ENCODE assay signal across 19 mouse cellular contexts in the genomic region with DNA sequence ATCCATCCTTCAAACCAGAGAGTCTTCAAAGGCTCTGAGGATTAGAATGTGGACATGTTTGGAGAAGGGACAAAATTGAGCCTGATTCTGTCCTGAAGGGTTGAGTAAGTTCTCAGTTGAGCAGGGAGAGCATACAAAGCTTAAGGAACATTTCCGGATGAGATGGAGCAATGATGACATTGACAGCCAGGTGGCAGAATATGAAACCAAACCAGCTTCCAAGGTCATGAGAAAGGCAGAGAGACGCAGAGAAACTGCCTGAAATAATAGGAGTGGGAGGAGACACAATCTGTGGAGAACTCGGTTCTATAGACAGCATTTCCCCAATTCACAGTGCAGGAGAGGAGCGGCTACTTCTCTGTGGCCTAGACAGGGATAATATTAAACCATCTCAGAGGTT.
A peak's percentile ranks its signal among the peaks of the same experiment; 100 is the strongest.
DNase-seq lines count a peak whose midpoint lies in the region; ATAC-seq and TF ChIP-seq lines count a peak whose summit lies in the region.
"Had no signal": no experiment of that assay in that cellular context is flagged by ENCODE, and none has a peak within 500 bp of the region (broad histone marks: within the 10 kb centered on the region; RNA-seq: fewer than 3 reads in every experiment).

No protein-coding gene starts in this region.

- TF ChIP-seq CTCF in heart, postnatal 0 days (IDR thresholded peaks at IDR 0.05; ENCODE audit: low read depth) = peak; percentile 23
- TF ChIP-seq CTCF in lung, postnatal 0 days (IDR thresholded peaks at IDR 0.05) = peak; percentile 18; the same call in 1 of the 2 replicates
- peak; percentile 8; the same call in 1 of the 2 replicates for TF ChIP-seq CTCF in brain, embryonic 14.5 days (IDR thresholded peaks at IDR 0.05; ENCODE audit: borderline replicate concordance, extremely low read depth, insufficient read depth, insufficient read length)

- no peaks in the 10 kb centered on the region for H3K36me3 ChIP-seq in heart, postnatal 0 days (replicated peaks; ENCODE audit: control insufficient read depth, insufficient read depth, low read length)
- no peaks in the 10 kb centered on the region for H3K36me3 ChIP-seq in heart, embryonic 12.5 days
- no peaks in the 10 kb centered on the region for H3K36me3 ChIP-seq in lung, postnatal 0 days (ENCODE audit: insufficient read depth, low read length)
- H3K36me3 ChIP-seq: heart, embryonic 10.5 days; hindbrain, embryonic 13.5 days; limb, embryonic 15.5 days; neural tube, embryonic 12.5 days had no signal

- 50% methylated on average over 4 of the region's 4 CpGs for WGBS in heart, postnatal 0 days
- WGBS in heart, embryonic 12.5 days = 57% methylated on average over 4 of the region's 4 CpGs
- 46% methylated on average over 4 of the region's 4 CpGs for WGBS in lung, postnatal 0 days

- no peak for TF ChIP-seq POLR2A in brain, embryonic 14.5 days (IDR thresholded peaks at IDR 0.05; ENCODE audit: borderline replicate concordance, extremely low read depth, insufficient read depth, insufficient read length, poor library complexity, severe bottlenecking)

- no peaks in the 10 kb centered on the region for H3K27me3 ChIP-seq in heart, postnatal 0 days (ENCODE audit: control insufficient read depth, insufficient read depth, low read length)
- H3K27me3 ChIP-seq in heart, embryonic 12.5 days (replicated peaks) = no peaks in the 10 kb centered on the region
- no peaks in the 10 kb centered on the region for H3K27me3 ChIP-seq in lung, postnatal 0 days (replicated peaks; ENCODE audit: insufficient read depth, low read length)
- H3K27me3 ChIP-seq: forebrain, embryonic 13.5 days; hindbrain, embryonic 13.5 days; limb, embryonic 15.5 days; neural tube, embryonic 12.5 days had no signal

- TF ChIP-seq EP300 in heart, postnatal 0 days (IDR thresholded peaks at IDR 0.05; ENCODE audit: low read depth) = no peak
- no peak for TF ChIP-seq EP300 in lung, postnatal 0 days (IDR thresholded peaks at IDR 0.05)

- H3K9me3 ChIP-seq in heart, postnatal 0 days (replicated peaks; ENCODE audit: control insufficient read depth, low read length) = no peaks in the 10 kb centered on the region
- H3K9me3 ChIP-seq in heart, embryonic 12.5 days (replicated peaks) = no peaks in the 10 kb centered on the region
- no peaks in the 10 kb centered on the region for H3K9me3 ChIP-seq in lung, postnatal 0 days (ENCODE audit: low read length)
- H3K9me3 ChIP-seq: forebrain, embryonic 13.5 days; heart, embryonic 10.5 days; hindbrain, embryonic 13.5 days; limb, embryonic 15.5 days; neural tube, embryonic 12.5 days had no signal

- no peak overlapping the region for H3K9ac ChIP-seq in heart, postnatal 0 days (replicated peaks; ENCODE audit: low read depth, low read length)
- no peak overlapping the region for H3K9ac ChIP-seq in heart, embryonic 12.5 days
- H3K9ac ChIP-seq in lung, postnatal 0 days (replicated peaks; ENCODE audit: low read depth) = no peak overlapping the region
- H3K9ac ChIP-seq: forebrain, embryonic 13.5 days; hindbrain, embryonic 13.5 days; limb, embryonic 15.5 days; neural tube, embryonic 12.5 days had no signal

- no peak overlapping the region for H3K4me3 ChIP-seq in heart, postnatal 0 days (ENCODE audit: low read depth, low read length)
- no peak overlapping the region for H3K4me3 ChIP-seq in heart, embryonic 12.5 days
- H3K4me3 ChIP-seq in lung, postnatal 0 days (ENCODE audit: low read depth, low read length) = no peak overlapping the region
- H3K4me3 ChIP-seq: forebrain, embryonic 13.5 days; heart, embryonic 10.5 days; hindbrain, embryonic 13.5 days; limb, embryonic 15.5 days; neural tube, embryonic 12.5 days had no signal

- no peak overlapping the region for H3K4me2 ChIP-seq in heart, postnatal 0 days (ENCODE audit: low read depth, low read length)
- no peak overlapping the region for H3K4me2 ChIP-seq in heart, embryonic 12.5 days
- no peak overlapping the region for H3K4me2 ChIP-seq in lung, postnatal 0 days (replicated peaks; ENCODE audit: low read depth, low read length)
- H3K4me2 ChIP-seq: forebrain, embryonic 13.5 days; hindbrain, embryonic 13.5 days; limb, embryonic 15.5 days; neural tube, embryonic 12.5 days had no signal

- H3K27ac ChIP-seq in heart, postnatal 0 days (ENCODE audit: low read depth) = no peak overlapping the region
- H3K27ac ChIP-seq in heart, embryonic 12.5 days (ENCODE audit: poor library complexity, severe bottlenecking) = no peak overlapping the region
- H3K27ac ChIP-seq in lung, postnatal 0 days (ENCODE audit: low read length) = no peak overlapping the region
- H3K27ac ChIP-seq: forebrain, embryonic 13.5 days; heart, embryonic 10.5 days; hindbrain, embryonic 13.5 days; limb, embryonic 15.5 days; neural tube, embryonic 12.5 days had no signal

- ATAC-seq in heart, postnatal 0 days (ENCODE audit: insufficient read depth, low read depth) = no peak
- no peak for ATAC-seq in heart, embryonic 12.5 days (ENCODE audit: insufficient number of reproducible peaks, low FRiP score)
- no peak for ATAC-seq in lung, postnatal 0 days
- no peak for ATAC-seq in monocyte, adult 5-6 weeks (replicated peaks; ENCODE audit: insufficient number of reproducible peaks, low FRiP score, low TSS enrichment, poor library complexity, severe bottlenecking)
- ATAC-seq: forebrain, embryonic 13.5 days had no signal

- no peak for DNase-seq in heart, postnatal 0 days (ENCODE audit: low spot score)
- no peak for DNase-seq in lung, postnatal 0 days (ENCODE audit: low spot score)
- no peak for DNase-seq in lung, postnatal 4 days
- DNase-seq in Muller cell, postnatal 12 days (ENCODE audit: inconsistent ontology term) = peak; percentile 4
- DNase-seq in brain, embryonic 14.5 days (ENCODE audit: low read depth) = peak; percentile 32
- no peak for DNase-seq in liver
- DNase-seq: cerebellum, adult 9-11 months; heart, postnatal 14 days; kidney, adult 8-10 months; kidney, postnatal 4 days; lung, postnatal 14 days; thymus, adult 18-20 months had no signal

- no peaks in the 10 kb centered on the region for H3K4me1 ChIP-seq in heart, postnatal 0 days (ENCODE audit: control insufficient read depth, insufficient read depth)
- H3K4me1 ChIP-seq in heart, embryonic 12.5 days (replicated peaks) = no peaks in the 10 kb centered on the region
- no peaks in the 10 kb centered on the region for H3K4me1 ChIP-seq in lung, postnatal 0 days (ENCODE audit: insufficient read depth, low read depth, low read length)
- H3K4me1 ChIP-seq: forebrain, embryonic 13.5 days; heart, embryonic 10.5 days; hindbrain, embryonic 13.5 days; limb, embryonic 15.5 days; neural tube, embryonic 12.5 days had no signal

Comparison
In these comparisons a context has a peak if more than half of its experiments do, and no peak if none do; other contexts are left out.
1. DNase-seq: peak in Muller cell, postnatal 12 days (single experiment) and brain, embryonic 14.5 days (single experiment); none in heart, postnatal 0 days (single experiment), lung, postnatal 0 days (single experiment), lung, postnatal 4 days (0 of 2) and liver (single experiment).
2. Peak in every context shown above with its lines, with median percentiles within 50 percentile points of each other: CTCF ChIP-seq.